Mouse (Mus musculus) intestine, embryonic 16.5 days (tissue): ENCODE measurements around the gene Mcl1. TPM values are rescaled to one million over a fixed set of nuclear protein-coding genes. Genes with fewer than 3 reads are reported as not detected.
A peak's percentile ranks its signal among the peaks of the same experiment; 100 is the strongest.
"Not testable (repeated sequence)": the region's sequence is repeated elsewhere in the genome, so short reads cannot be mapped to it uniquely, and the experiment has no call there.

Source experiments
- ATAC-seq: fragments of 200-750 bp; cut with Nextera tagmentation; 2 replicates; pipeline ENCODE4 v1.8.0; 2017; ENCODE audit warnings: moderate TSS enrichment, moderate library complexity
- H3K27ac ChIP-seq: fragments of 300-500 bp; sonication (generic); 2 replicates; pipeline ENCODE4 v1.5.1; 2014; ENCODE audit warnings: mild to moderate bottlenecking, low read length
- H3K27me3 ChIP-seq: fragments of 300-500 bp; sonication (generic); replicated peaks from 2 replicates; pipeline ENCODE4 v1.6.1; 2014; ENCODE audit warnings: low read length, control low read depth, mixed read lengths; ENCODE audit not compliant: control insufficient read depth, insufficient read depth
- H3K36me3 ChIP-seq: fragments of 300-500 bp; sonication (generic); 2 replicates; pipeline ENCODE4 v1.6.1; 2014; ENCODE audit warnings: low read length, control low read depth; ENCODE audit not compliant: control insufficient read depth, insufficient read depth
- H3K4me1 ChIP-seq: fragments of 300-500 bp; sonication (generic); 2 replicates; pipeline ENCODE4 v1.6.1; 2014; ENCODE audit warnings: low read length, control low read depth, mixed read lengths; ENCODE audit not compliant: control insufficient read depth, insufficient read depth
- H3K4me2 ChIP-seq: fragments of 300-500 bp; sonication (generic); 2 replicates; pipeline ENCODE4 v1.6.1; 2014; ENCODE audit warnings: low read depth, low read length, control low read depth
- H3K4me3 ChIP-seq: fragments of 300-500 bp; sonication (generic); 2 replicates; pipeline ENCODE4 v1.5.1; 2014; ENCODE audit warnings: mild to moderate bottlenecking, low read length
- H3K9ac ChIP-seq: fragments of 300-500 bp; sonication (generic); 2 replicates; pipeline ENCODE4 v1.6.1; 2014; ENCODE audit warnings: low read depth, low read length
- H3K9me3 ChIP-seq: fragments of 300-500 bp; sonication (generic); 2 replicates; pipeline ENCODE4 v1.6.1; 2016; ENCODE audit warnings: low read length, control low read depth; ENCODE audit not compliant: control insufficient read depth
- WGBS: fragments of 180-500 bp; shearing (Covaris S2); extraction: QIAGEN DNeasy Blood & Tissue Kit; methylation state at CpG from one replicate; pipeline ENCODE4 v1.1.7; 2014; 5-methylcytosine and 5-hydroxymethylcytosine counted together
- polyA plus RNA-seq: library from polyadenylated mRNA; unstranded; fragments of >200 nt; fragmentation: Nextera tagmentation; extraction: Ambion mirVana; gene quantifications from 2 replicates; pipeline ENCODE4 v1.2.1, GENCODE M21; 2015

The Mcl1 gene
- polyA plus RNA-seq, 1 experiment from 2014 or later = 14.7 TPM

DNA sequence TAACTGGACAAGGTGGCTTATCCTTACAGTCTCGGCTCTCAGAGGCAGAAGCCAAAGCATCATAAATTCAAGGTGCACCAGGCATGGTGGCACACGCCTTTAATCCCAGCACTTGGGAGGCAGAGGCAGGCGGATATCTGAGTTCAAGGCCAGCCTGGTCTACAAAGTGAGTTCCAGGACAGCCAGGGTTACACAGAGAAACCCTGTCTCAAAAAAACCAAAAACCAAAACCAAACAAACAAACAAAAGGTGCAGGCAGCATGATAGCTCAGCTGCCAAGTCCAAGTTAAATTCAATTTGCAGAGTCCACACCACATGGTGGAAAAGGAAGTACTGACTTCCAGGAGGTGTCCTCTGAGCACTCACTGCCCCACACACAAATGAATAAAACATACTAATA, 4.2 kb upstream of the Mcl1 start:
- not testable (repeated sequence) for H3K4me2 ChIP-seq, H3K4me3 ChIP-seq, ATAC-seq, H3K36me3 ChIP-seq, H3K9me3 ChIP-seq, H3K27ac ChIP-seq, H3K27me3 ChIP-seq, H3K9ac ChIP-seq
- peaks cover 16% of the 10 kb centered on the region for H3K4me1 ChIP-seq
- 91% methylated on average over 3 of the region's 3 CpGs for WGBS

DNA sequence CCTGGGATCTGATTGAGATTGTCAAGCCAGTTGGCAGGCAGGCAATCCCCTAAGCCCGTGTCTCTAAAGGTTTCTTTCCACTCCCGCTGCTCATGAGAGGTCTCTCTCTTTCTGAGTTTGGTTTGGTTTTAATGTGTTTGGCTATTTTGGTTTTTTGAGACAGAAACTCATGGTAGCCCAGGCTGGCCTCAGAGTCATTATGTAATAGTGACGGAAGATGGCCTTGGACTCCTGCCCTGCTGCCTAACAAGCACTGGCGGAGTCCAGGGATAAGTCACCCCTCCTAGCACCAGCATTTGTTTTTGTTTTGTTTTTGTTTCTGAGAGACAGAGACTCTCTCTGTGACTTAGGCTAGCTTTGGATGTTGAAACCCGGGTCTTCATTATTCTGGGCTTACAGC, 3.2 kb upstream of the Mcl1 start:
- Histone ChIP-seq H3K4me1 (peaks cover 16% of the 10 kb centered on the region), H3K27me3 (no peaks in the 10 kb centered on the region), H3K9ac (no peak overlapping the region), H3K36me3 (peaks cover under 1% of the 10 kb centered on the region), H3K27ac (no peak overlapping the region), H3K4me3 (no peak overlapping the region), H3K4me2 (no peak overlapping the region), H3K9me3 (no peaks in the 10 kb centered on the region)
- 87% methylated on average over 5 of the region's 5 CpGs for WGBS
- no peak for ATAC-seq

DNA sequence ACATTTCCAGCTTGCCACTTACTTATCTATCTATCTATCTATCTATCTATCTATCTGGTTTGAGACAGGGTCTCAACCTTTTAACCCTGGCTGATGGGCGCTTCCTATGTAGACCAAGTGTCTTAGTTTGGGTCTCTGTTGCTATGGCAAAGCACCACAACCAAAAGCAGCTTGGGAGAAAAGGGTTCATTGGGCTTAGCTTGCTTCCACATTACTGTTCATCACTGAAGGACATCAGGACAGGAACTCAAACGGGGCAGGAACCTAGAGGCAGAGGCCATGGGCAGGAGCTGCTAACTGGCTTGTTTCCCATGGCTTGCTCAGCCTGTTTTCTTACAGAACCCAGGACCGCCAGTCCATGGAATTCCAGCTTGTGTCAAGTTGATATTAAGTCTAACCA, 1.5 kb upstream of the Mcl1 start:
- H3K4me2 ChIP-seq = no peak overlapping the region
- H3K9ac ChIP-seq = no peak overlapping the region
- H3K9me3 ChIP-seq = no peaks in the 10 kb centered on the region
- H3K27me3 ChIP-seq = no peaks in the 10 kb centered on the region
- 88% methylated on average over 3 of the region's 3 CpGs for whole genome bisulfite sequencing
- peaks cover 2% of the 10 kb centered on the region for H3K36me3 ChIP-seq
- H3K4me1 ChIP-seq = peaks cover 22% of the 10 kb centered on the region
- no peak for ATAC-seq
- no peak overlapping the region for H3K4me3 ChIP-seq
- H3K27ac ChIP-seq = no peak overlapping the region

DNA sequence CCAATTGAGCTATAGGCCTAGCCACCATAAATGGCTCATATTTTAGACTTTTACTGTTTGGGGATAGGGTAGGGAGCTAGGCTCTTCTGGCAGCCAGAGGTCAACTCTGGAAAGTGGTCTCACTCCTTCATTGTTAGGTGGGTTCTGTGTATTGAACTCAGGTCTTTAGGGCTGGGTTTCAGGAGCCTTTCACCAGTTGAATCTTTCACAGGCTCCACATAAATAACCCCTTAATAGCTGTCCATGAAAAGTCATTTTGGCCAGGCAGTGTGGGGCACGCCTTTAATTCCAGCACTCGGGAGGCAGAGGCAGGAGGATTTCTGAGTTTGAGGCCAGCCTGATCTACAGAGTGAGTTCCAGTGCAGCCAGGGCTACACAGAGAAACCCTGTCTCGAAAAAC, 877 bp upstream of the Mcl1 start:
- H3K4me3 ChIP-seq = peak overlapping the region; percentile 89; the same call in 1 of the 2 replicates
- peak overlapping the region; percentile 57; the same call in 1 of the 2 replicates for H3K4me2 ChIP-seq
- peaks cover 2% of the 10 kb centered on the region for H3K36me3 ChIP-seq
- H3K27me3 ChIP-seq = no peaks in the 10 kb centered on the region
- no peaks in the 10 kb centered on the region for H3K9me3 ChIP-seq
- H3K27ac ChIP-seq = 0 out of 2 replicates have a peak overlapping the region, but pooled peaks have one; percentile 93
- H3K4me1 ChIP-seq = peaks cover 28% of the 10 kb centered on the region
- no peak for ATAC-seq
- H3K9ac ChIP-seq = peak overlapping the region; percentile 100; the same call in 1 of the 2 replicates
- WGBS = 82% methylated on average over 3 of the region's 3 CpGs

DNA sequence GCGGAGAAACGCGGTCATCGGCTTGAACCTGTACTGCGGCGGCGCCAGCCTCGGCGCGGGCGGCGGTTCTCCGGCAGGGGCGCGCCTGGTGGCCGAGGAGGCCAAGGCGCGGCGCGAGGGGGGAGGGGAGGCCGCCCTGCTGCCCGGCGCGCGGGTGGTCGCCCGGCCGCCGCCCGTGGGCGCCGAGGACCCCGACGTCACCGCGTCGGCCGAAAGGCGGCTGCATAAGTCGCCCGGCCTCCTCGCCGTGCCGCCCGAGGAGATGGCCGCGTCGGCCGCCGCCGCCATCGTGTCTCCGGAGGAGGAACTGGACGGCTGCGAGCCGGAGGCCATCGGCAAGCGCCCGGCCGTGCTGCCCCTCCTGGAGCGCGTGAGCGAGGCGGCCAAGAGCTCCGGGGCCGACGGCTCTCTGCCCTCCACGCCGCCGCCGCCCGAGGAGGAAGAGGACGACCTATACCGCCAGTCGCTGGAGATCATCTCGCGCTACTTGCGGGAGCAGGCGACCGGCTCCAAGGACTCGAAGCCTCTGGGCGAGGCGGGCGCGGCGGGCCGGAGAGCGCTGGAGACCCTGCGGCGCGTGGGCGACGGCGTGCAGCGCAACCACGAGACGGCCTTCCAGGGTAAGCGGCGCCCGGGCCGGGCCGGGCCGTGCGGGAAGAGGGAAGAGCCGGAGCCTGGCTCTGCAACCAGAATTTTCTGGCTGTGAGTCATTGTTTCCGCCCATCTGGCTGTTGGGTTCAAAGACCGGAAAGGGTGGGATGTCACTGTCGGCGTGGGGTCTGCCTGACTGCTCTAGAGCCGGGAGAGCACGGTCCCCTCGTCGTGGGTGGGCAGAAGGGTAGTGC, 502 bp downstream of the Mcl1 start:
- Histone ChIP-seq H3K4me2 (no peak overlapping the region), H3K36me3 (peaks cover 2% of the 10 kb centered on the region), H3K4me3 (peak overlapping the region; percentile 89), H3K9ac (peak overlapping the region; percentile 100), H3K27ac (peak overlapping the region; percentile 98), H3K9me3 (no peaks in the 10 kb centered on the region), H3K4me1 (peaks cover 30% of the 10 kb centered on the region), H3K27me3 (no peaks in the 10 kb centered on the region)
- peak; percentile 58 for ATAC-seq
- WGBS = under 1% methylated on average over 99 of the region's 113 CpGs

DNA sequence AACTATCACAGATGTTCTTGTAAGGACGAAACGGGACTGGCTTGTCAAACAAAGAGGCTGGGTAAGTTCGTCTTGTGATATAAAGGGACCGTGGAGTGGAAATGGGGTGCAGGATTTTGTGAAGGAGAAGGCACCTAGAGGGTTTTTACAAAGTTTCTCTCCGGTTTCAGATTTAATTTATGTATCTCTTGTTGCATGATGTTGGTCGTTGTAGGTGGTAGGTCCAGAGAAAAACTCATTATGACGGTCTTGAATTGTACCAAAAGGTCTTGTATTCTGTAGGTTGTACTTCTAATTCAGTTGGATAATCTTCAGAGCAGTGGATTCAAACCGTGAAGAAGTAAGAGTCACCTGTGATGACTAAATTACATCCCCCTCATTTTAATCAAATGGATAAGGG, 1.4 kb downstream of the Mcl1 start:
- Histone ChIP-seq H3K36me3 (peaks cover 2% of the 10 kb centered on the region), H3K27me3 (no peaks in the 10 kb centered on the region), H3K27ac (peak overlapping the region; percentile 98), H3K4me1 (peaks cover 34% of the 10 kb centered on the region), H3K9ac (peak overlapping the region; percentile 100), H3K4me2 (peak overlapping the region; percentile 65), H3K4me3 (peak overlapping the region; percentile 89), H3K9me3 (no peaks in the 10 kb centered on the region)
- WGBS = under 1% methylated on average over 8 of the region's 8 CpGs
- ATAC-seq = no peak

DNA sequence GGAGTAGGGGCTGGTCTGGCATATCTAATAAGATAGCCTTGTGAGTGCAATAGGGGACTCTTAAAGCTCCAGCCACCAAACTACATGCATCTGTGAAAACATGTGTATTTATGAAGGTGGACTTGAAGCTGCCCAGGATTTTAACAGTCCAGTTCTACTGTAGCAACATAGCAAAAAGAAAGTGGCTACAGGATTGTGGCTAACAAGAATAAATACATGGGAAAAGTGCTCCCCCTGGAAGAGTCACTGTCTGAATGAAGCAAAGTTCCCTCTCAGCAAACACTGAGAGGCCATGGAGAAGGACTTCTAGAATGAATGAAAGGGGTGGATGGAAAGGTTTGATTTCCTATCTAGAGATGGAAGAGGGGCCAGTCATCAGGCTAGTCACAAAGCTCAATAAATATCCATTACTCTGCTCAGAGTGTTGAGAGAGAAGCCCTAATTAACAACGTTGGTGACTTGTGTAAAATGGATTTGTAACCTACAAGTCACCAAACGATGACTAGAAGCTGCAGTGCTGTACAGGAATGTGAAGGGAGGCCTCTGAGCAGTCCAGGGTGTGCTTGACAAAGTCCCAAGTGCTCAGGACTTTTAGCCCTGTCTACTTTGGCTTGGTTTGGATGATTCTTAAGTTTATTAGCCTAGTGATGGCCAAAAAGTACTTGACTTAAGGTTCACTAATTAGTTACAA, 2.3 kb downstream of the Mcl1 start:
- H3K9me3 ChIP-seq = no peaks in the 10 kb centered on the region
- ATAC-seq = no peak
- WGBS = 17% methylated on average over 2 of the region's 2 CpGs
- H3K9ac ChIP-seq = peak overlapping the region; percentile 100
- peak overlapping the region; percentile 65 for H3K4me2 ChIP-seq
- H3K4me1 ChIP-seq = peaks cover 40% of the 10 kb centered on the region
- peaks cover 2% of the 10 kb centered on the region for H3K36me3 ChIP-seq
- H3K4me3 ChIP-seq = peak overlapping the region; percentile 89
- H3K27ac ChIP-seq = peak overlapping the region; percentile 17
- H3K27me3 ChIP-seq = no peaks in the 10 kb centered on the region

DNA sequence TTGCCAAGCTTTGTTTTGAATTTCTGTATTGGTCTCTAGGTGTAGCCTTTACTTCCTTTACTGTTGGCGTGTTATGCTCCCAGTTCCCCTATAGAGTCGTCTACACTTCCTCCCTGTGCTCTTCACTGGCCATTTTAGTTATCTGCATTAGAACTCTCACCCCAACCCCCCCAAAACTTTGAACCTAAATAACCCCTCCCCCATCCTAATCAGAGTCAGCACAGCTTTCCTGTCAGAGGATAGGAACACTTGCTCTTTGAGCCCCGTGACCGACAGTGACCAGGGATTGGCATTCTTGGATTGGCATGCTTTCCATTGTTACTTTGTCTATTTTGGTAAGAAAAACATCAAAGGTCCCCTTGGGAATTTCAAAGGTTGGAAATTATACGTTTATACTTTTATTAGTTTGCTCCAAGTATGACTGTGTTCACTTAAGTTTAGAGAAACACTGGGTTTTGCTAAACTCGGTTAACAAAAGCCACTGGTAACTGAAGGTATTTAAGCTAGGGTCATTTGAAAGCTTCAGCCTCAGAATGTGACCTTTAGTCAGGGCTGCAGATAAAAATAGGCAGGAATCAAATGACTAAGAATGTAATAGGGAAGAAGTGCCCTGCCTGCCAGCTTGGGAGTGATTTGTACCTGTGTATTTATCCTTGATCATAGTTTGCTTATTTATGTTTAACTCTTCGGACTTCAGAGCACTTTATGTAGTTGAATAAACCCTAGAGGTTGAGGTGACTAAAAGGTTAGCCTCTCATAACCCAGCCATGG, 3.5 kb downstream of the Mcl1 start:
- Histone ChIP-seq H3K27ac (peak overlapping the region; percentile 73), H3K9ac (peak overlapping the region; percentile 25; the same call in 1 of the 2 replicates), H3K4me1 (peaks cover 50% of the 10 kb centered on the region), H3K4me3 (peak overlapping the region; percentile 17), H3K36me3 (peaks cover 2% of the 10 kb centered on the region), H3K27me3 (no peaks in the 10 kb centered on the region), H3K4me2 (peak overlapping the region; percentile 43), H3K9me3 (no peaks in the 10 kb centered on the region)
- ATAC-seq = no peak
- WGBS = 31% methylated on average over 7 of the region's 7 CpGs
